Mouse (Mus musculus): ENCODE data around the gene Igsf23.
A peak's percentile ranks its signal among the peaks of the same experiment; 100 is the strongest.
"Not testable (repeated sequence)": the region's sequence is repeated elsewhere in the genome, so short reads cannot be mapped to it uniquely, and the experiment has no call there.

Gene Igsf23

GRCm38 (mm10) chr7:19935961-19936360, 14.6 kb downstream of the Igsf23 start:
- DNase-seq (ENCODE audit: low spot score in 2 of 2) = no peak

GRCm38 (mm10) chr7:19935171-19935751, 15.3 kb downstream of the Igsf23 start:
- no peak for DNase-seq (ENCODE audit: low spot score in 2 of 2)

GRCm38 (mm10) chr7:19932877-19933809, 17.4 kb downstream of the Igsf23 start:
- peak; percentile 63 to 71 for DNase-seq (ENCODE audit: low spot score in 2 of 2)

- DNase-seq (ENCODE audit: low spot score in 2 of 2) = no peak
These were observed 18.3 kb downstream of the Igsf23 start for GRCm38 (mm10) chr7:19932133-19932876.

- DNase-seq (ENCODE audit: low spot score in 2 of 2) = not testable (repeated sequence)
These were observed 20.1 kb downstream of the Igsf23 start for GRCm38 (mm10) chr7:19930481-19930880.

GRCm38 (mm10) chr7:19928486-19928885, 22.1 kb downstream of the Igsf23 start:
- DNase-seq (ENCODE audit: low spot score in 2 of 2) = no peak

GRCm38 (mm10) chr7:19926849-19927480, 23.6 kb downstream of the Igsf23 start:
- no peak for DNase-seq (ENCODE audit: low spot score in 2 of 2)

- DNase-seq (ENCODE audit: low spot score in 2 of 2) = no peak
These were observed 25.2 kb downstream of the Igsf23 start for GRCm38 (mm10) chr7:19925376-19925775.

- DNase-seq (ENCODE audit: low spot score in 2 of 2) = no peak
These were observed 26.8 kb downstream of the Igsf23 start for GRCm38 (mm10) chr7:19923797-19924196.

- no peak for DNase-seq (ENCODE audit: low spot score in 2 of 2)
These were observed 27.2 kb downstream of the Igsf23 start for GRCm38 (mm10) chr7:19923354-19923753.

GRCm38 (mm10) chr7:19920506-19921261, 29.9 kb downstream of the Igsf23 start, which contains the start of gene Pvr:
TSS of gene Pvr (minus strand) at chr7:19921160.
- DNase-seq (ENCODE audit: low spot score in 2 of 2) = peak; percentile 60 to 68

- DNase-seq (ENCODE audit: low spot score in 2 of 2) = no peak
These were observed 30.4 kb downstream of the Igsf23 start for GRCm38 (mm10) chr7:19920166-19920505.

GRCm38 (mm10) chr7:19914558-19914957, 36.0 kb downstream of the Igsf23 start:
- DNase-seq (ENCODE audit: low spot score in 2 of 2) = no peak

- no peak for DNase-seq (ENCODE audit: low spot score in 2 of 2)
These were observed 38.6 kb downstream of the Igsf23 start for GRCm38 (mm10) chr7:19911695-19912524.

GRCm38 (mm10) chr7:19911292-19911658, 39.3 kb downstream of the Igsf23 start:
- no peak for DNase-seq (ENCODE audit: low spot score in 2 of 2)

GRCm38 (mm10) chr7:19910421-19911291, 39.9 kb downstream of the Igsf23 start:
- peak in 1 of 2 experiments; percentile 54 for DNase-seq (ENCODE audit: low spot score in 2 of 2)

- no peak for DNase-seq (ENCODE audit: low spot score in 2 of 2)
These were observed 60.7 kb downstream of the Igsf23 start for GRCm38 (mm10) chr7:19889881-19890280.

- no peak for DNase-seq (ENCODE audit: low spot score in 2 of 2)
These were observed 62.7 kb downstream of the Igsf23 start, which contains the start of gene Ceacam19 for GRCm38 (mm10) chr7:19887849-19888248. TSS of gene Ceacam19 (minus strand) at chr7:19887965.

All from frontal cortex, postnatal 10 days (tissue).